Mouse (Mus musculus): ENCODE results near the gene Npc1l1. TPM values are rescaled to one million over a fixed set of nuclear protein-coding genes. Genes with fewer than 3 reads are reported as not detected.

The Npc1l1 gene
- polyA plus RNA-seq, 1 experiment = 0.21 TPM

- no peak for DNase-seq (ENCODE audit: low read depth)
- no peak for TF ChIP-seq CTCF (IDR thresholded peaks at IDR 0.05; ENCODE audit: borderline replicate concordance, extremely low read depth, insufficient read depth, insufficient read length)
- no peak for TF ChIP-seq POLR2A (IDR thresholded peaks at IDR 0.05; ENCODE audit: borderline replicate concordance, extremely low read depth, insufficient read depth, insufficient read length, poor library complexity, severe bottlenecking)
Observed at GRCm38 (mm10) chr11:6252824-6253223, 22.9 kb upstream of the Npc1l1 start.

GRCm38 (mm10) chr11:6252248-6252647 lies 22.3 kb upstream of the Npc1l1 start:
- TF ChIP-seq CTCF (IDR thresholded peaks at IDR 0.05; ENCODE audit: borderline replicate concordance, extremely low read depth, insufficient read depth, insufficient read length) = no peak
- no peak for TF ChIP-seq POLR2A (IDR thresholded peaks at IDR 0.05; ENCODE audit: borderline replicate concordance, extremely low read depth, insufficient read depth, insufficient read length, poor library complexity, severe bottlenecking)
- DNase-seq (ENCODE audit: low read depth) = no peak

GRCm38 (mm10) chr11:6244707-6245106 lies 14.8 kb upstream of the Npc1l1 start:
- TF ChIP-seq POLR2A (IDR thresholded peaks at IDR 0.05; ENCODE audit: borderline replicate concordance, extremely low read depth, insufficient read depth, insufficient read length, poor library complexity, severe bottlenecking) (no peak), CTCF (IDR thresholded peaks at IDR 0.05; ENCODE audit: borderline replicate concordance, extremely low read depth, insufficient read depth, insufficient read length) (no peak)
- no peak for DNase-seq (ENCODE audit: low read depth)

- TF ChIP-seq POLR2A (IDR thresholded peaks at IDR 0.05; ENCODE audit: borderline replicate concordance, extremely low read depth, insufficient read depth, insufficient read length, poor library complexity, severe bottlenecking) (no peak), CTCF (IDR thresholded peaks at IDR 0.05; ENCODE audit: borderline replicate concordance, extremely low read depth, insufficient read depth, insufficient read length) (no peak)
- DNase-seq (ENCODE audit: low read depth) = no peak
Observed at GRCm38 (mm10) chr11:6233025-6233424, 3.1 kb upstream of the Npc1l1 start.

GRCm38 (mm10) chr11:6224541-6225229 lies 5.3 kb downstream of the Npc1l1 start:
- TF ChIP-seq POLR2A (IDR thresholded peaks at IDR 0.05; ENCODE audit: borderline replicate concordance, extremely low read depth, insufficient read depth, insufficient read length, poor library complexity, severe bottlenecking) (no peak), CTCF (IDR thresholded peaks at IDR 0.05; ENCODE audit: borderline replicate concordance, extremely low read depth, insufficient read depth, insufficient read length) (no peak)
- DNase-seq (ENCODE audit: low read depth) = no peak

- TF ChIP-seq POLR2A (IDR thresholded peaks at IDR 0.05; ENCODE audit: borderline replicate concordance, extremely low read depth, insufficient read depth, insufficient read length, poor library complexity, severe bottlenecking) (no peak), CTCF (IDR thresholded peaks at IDR 0.05; ENCODE audit: borderline replicate concordance, extremely low read depth, insufficient read depth, insufficient read length) (no peak)
Observed at GRCm38 (mm10) chr11:6222187-6222586, 7.8 kb downstream of the Npc1l1 start.

GRCm38 (mm10) chr11:6219967-6220366 lies 10.0 kb downstream of the Npc1l1 start:
- TF ChIP-seq CTCF (IDR thresholded peaks at IDR 0.05; ENCODE audit: borderline replicate concordance, extremely low read depth, insufficient read depth, insufficient read length) = no peak
- no peak for TF ChIP-seq POLR2A (IDR thresholded peaks at IDR 0.05; ENCODE audit: borderline replicate concordance, extremely low read depth, insufficient read depth, insufficient read length, poor library complexity, severe bottlenecking)
- DNase-seq (ENCODE audit: low read depth) = no peak

More at GRCm38 (mm10) chr11:6222187-6222586, 7.8 kb downstream of the Npc1l1 start:
- DNase-seq (ENCODE audit: low read depth) = no peak

- no peak for DNase-seq (ENCODE audit: low read depth)
- TF ChIP-seq CTCF (IDR thresholded peaks at IDR 0.05; ENCODE audit: borderline replicate concordance, extremely low read depth, insufficient read depth, insufficient read length) = no peak
- no peak for TF ChIP-seq POLR2A (IDR thresholded peaks at IDR 0.05; ENCODE audit: borderline replicate concordance, extremely low read depth, insufficient read depth, insufficient read length, poor library complexity, severe bottlenecking)
Observed at GRCm38 (mm10) chr11:6218189-6218896, 11.6 kb downstream of the Npc1l1 start.

GRCm38 (mm10) chr11:6216834-6217233 lies 13.1 kb downstream of the Npc1l1 start:
- TF ChIP-seq POLR2A (IDR thresholded peaks at IDR 0.05; ENCODE audit: borderline replicate concordance, extremely low read depth, insufficient read depth, insufficient read length, poor library complexity, severe bottlenecking) (no peak), CTCF (IDR thresholded peaks at IDR 0.05; ENCODE audit: borderline replicate concordance, extremely low read depth, insufficient read depth, insufficient read length) (no peak)
- DNase-seq (ENCODE audit: low read depth) = peak; percentile 2

GRCm38 (mm10) chr11:6208158-6208557 lies 21.8 kb downstream of the Npc1l1 start:
- no peak for TF ChIP-seq CTCF (IDR thresholded peaks at IDR 0.05; ENCODE audit: borderline replicate concordance, extremely low read depth, insufficient read depth, insufficient read length)
- no peak for TF ChIP-seq POLR2A (IDR thresholded peaks at IDR 0.05; ENCODE audit: borderline replicate concordance, extremely low read depth, insufficient read depth, insufficient read length, poor library complexity, severe bottlenecking)

GRCm38 (mm10) chr11:6207090-6207489 lies 22.9 kb downstream of the Npc1l1 start:
- no peak for DNase-seq (ENCODE audit: low read depth)

More at GRCm38 (mm10) chr11:6208158-6208557, 21.8 kb downstream of the Npc1l1 start:
- DNase-seq (ENCODE audit: low read depth) = no peak

More at GRCm38 (mm10) chr11:6207090-6207489, 22.9 kb downstream of the Npc1l1 start:
- TF ChIP-seq CTCF (IDR thresholded peaks at IDR 0.05; ENCODE audit: borderline replicate concordance, extremely low read depth, insufficient read depth, insufficient read length) (no peak), POLR2A (IDR thresholded peaks at IDR 0.05; ENCODE audit: borderline replicate concordance, extremely low read depth, insufficient read depth, insufficient read length, poor library complexity, severe bottlenecking) (no peak)
